Mouse (Mus musculus) thymus, adult 2 months (tissue): ENCODE measurements around the gene Cyp2j9.

Source experiments
- CTCF ChIP-seq: fragments of 200-500 bp; IDR thresholded peaks from 2 replicates; pipeline ENCODE4 v1.5.1; 2012; ENCODE audit warnings: mild to moderate bottlenecking, control low read depth, low read length, moderate library complexity, borderline replicate concordance; ENCODE audit not compliant: control insufficient read depth, poor library complexity, insufficient read depth; ENCODE audit errors: extremely low read depth
- POLR2A ChIP-seq: fragments of 200-500 bp; IDR thresholded peaks from 2 replicates; pipeline ENCODE4 v1.6.1; 2012; ENCODE audit warnings: mild to moderate bottlenecking, low read length, control low read depth, moderate library complexity; ENCODE audit not compliant: control insufficient read depth, poor library complexity, insufficient read depth; ENCODE audit errors: extremely low read depth

GRCm38 (mm10) chr4:96569442-96569841, 21.9 kb downstream of the Cyp2j9 start:
- TF ChIP-seq POLR2A: no peak
- TF ChIP-seq CTCF: no peak
